Mouse (Mus musculus): ENCODE results near the gene Ube2s.
A peak's percentile ranks its signal among the peaks of the same experiment; 100 is the strongest.
"Not testable (repeated sequence)": the region's sequence is repeated elsewhere in the genome, so short reads cannot be mapped to it uniquely, and the experiment has no call there.

Gene Ube2s

DNA sequence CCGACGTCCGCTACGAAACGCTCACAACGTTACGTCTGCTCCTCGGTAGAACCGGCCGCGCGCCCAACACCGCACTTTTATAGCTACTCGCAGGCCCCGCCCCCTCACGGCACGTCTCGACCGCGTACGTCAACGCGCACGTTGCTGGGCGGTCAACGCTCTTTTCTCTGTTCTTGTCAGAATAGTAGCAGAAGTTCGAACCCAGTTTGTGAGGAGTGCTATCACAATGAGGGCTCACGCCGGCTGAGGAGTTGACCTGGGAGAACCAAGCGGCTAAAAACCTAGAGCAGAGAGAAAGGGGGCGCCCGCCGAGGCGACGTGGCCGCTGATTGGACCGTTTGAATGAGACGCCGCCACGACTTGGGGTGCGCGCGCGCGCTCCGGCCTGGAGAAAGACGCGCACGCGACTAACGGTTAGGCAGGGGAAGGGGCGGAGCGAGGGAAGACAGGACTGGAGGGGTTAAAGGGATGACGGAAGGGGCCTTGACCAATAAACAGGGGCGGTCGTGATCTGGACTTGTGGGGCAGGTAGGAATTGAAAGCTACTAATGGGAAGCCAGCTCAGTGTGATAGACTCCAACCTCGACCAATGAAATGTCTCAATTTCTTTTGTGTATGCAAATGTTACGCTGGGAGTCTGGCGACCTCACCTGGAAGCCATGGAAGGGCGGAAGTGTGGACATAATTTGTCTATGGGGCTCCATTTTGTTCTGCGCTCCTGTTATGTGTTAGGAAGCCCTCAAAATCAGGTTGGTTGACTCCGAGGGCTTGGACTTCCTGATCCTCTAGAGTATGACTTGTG, at the start of gene Ube2s:
Ube2s (minus strand) TSS at position 288 of the 802 bp plus-strand sequence.
- peak; percentile 98 to 99 for DNase-seq (ENCODE audit: low spot score in 2 of 2)

DNA sequence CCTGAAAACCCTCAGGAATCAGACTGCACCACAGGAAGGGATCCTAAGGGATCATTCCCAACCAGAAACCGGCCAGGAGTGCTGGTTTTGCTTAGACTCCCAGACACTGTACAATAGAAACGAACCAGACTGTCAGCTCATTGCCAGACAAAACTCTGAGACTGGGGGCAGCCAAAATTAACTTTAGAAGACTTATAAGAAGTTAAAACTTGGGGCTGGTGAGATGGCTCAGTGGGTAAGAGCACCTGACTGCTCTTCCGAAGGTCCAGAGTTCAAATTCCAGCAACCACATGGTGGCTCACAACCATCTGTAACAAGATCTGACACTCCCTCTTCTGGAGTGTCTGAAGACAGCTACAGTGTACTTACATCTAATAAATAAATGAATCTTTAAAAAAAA, 48.5 kb upstream of the Ube2s start:
- not testable (repeated sequence) for DNase-seq (ENCODE audit: low spot score in 2 of 2)

DNA sequence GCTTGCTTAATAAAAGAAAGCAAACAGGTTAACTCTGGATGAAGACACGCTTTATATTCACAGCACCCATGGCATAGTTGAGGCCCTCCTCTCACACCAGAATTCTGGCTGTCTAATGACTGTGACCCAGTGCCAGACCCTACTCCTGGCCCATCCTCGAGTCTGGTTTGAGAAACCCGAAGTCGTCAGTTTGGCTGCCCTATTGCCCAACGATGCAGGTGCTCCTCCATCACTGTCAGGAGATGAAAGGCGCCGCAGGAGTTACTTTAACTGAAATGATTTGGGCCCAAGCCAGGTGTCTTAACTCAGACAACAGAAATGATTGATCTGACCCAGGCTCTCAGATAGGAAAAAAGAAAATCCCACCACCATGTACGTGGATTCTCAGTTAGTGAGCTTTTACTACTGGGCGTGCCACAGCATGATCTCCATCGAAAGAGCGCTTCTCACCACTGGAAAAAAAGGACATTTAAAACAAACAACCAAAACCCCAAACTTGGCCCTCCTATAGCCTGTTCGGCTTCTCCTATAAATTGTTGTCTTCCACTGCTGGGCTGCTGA, 47.1 kb upstream of the Ube2s start:
- DNase-seq (ENCODE audit: low spot score in 2 of 2): no peak

DNA sequence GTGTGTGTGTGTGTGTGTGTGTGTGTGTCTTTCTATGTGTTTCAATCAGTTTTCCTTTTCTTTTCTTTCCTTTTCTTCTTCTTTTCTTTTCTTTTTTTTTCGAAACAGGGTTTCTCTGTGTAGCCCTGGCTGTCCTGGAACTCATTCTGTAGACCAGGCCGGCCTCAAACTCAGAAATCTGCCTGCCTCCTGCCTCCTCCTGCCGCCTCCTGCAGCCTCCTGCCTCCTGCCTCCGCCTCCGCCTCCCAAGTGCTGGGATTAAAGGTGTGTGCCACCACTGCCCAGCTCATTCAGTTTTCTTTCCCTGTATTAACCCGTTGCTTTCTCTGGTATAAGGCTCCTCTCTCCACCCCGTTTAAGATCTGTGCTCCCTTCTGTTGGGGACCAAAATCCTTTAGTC, 44.9 kb upstream of the Ube2s start:
- DNase-seq (ENCODE audit: low spot score in 2 of 2): no peak

DNA sequence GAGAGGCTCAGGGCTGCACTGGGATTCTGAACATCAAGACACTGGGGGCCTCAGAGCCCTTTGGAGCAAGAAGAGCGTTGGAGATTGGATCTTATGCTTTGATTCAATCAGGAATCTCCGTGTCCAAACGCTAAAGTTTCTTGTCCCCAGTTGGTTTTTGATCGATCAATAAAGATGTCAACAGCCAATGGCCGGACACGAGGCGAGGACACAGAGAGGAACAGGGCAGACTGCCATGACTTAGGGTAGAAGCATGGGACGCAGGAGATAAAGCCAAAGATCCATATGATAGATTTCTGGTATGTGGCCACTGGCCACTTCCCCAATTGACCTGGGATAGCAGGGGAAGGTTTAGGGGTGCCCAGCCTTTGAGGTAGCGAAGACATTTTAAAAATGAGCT, 44.1 kb upstream of the Ube2s start:
- DNase-seq (ENCODE audit: low spot score in 2 of 2): no peak

DNA sequence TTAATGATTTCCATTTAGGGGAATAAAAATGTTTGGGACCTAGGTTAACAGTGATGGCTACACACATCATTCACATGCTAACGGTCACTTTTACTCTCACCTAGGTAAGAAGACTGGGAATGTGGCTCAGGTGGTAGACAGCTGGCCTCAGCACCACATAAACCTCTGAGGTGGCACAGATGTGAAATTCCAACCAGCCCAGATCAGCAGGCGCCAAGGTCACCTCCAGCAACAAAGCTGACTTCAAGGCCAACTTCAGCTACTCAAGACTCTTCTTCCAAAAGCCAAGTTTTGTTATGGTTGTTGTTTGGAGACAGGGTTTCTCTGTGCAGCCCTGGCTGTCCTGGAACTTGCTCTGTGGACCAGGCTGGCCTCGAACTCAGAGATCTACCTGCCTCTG, 41.2 kb upstream of the Ube2s start:
- no peak for DNase-seq (ENCODE audit: low spot score in 2 of 2)

DNA sequence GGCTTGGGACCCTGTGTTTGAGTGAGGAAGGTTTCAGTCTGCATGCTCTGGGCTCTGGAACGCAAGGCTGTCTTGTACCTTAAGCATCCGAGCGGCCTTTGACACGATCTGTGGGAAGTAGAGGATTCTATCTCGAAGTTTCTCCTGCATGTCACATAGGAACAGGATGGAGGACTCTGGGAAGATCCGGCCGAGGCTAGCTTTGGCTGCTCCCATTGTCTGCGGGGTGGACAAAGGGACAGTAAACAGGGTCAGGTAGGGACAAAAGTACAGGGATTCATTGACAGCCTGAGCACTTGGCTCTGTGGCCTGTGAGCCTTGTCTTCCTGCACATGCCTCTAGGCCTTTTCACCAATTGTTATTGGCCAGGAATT, 38.9 kb upstream of the Ube2s start:
- no peak for DNase-seq (ENCODE audit: low spot score in 2 of 2)

DNA sequence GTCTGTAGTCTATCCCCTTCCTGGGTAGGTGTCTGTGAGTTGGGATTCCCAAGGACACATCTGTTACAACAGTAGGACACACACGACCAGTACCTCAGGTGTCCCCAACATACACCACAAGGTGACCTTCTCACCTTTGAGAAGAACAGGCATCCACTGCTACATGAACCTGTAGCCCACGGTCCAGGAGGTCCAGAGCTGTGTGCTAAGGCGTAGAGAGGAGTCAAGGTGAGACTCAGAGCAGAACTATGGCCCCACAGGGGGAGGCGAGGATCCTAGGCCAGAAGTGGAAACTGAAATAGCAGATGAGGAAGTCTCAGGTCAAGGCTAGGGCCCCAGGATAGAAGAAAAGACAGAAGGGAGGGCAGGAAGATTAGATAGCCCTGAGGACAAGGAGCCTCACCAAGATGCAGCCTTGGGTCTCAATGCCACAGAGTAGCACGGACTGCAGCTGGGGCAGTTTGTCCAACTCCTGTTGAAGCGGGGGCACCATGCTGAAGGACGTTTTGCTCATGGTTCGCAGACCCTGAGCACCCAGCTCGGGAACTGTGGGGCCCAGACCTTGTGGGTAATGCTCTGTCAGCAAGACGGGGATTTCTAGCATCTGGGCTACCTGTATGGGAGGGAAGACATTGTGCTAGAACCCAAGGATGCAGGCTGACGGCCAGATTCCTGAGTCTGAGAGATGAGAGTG, 38.4 kb upstream of the Ube2s start:
- no peak for DNase-seq (ENCODE audit: low spot score in 2 of 2)

DNA sequence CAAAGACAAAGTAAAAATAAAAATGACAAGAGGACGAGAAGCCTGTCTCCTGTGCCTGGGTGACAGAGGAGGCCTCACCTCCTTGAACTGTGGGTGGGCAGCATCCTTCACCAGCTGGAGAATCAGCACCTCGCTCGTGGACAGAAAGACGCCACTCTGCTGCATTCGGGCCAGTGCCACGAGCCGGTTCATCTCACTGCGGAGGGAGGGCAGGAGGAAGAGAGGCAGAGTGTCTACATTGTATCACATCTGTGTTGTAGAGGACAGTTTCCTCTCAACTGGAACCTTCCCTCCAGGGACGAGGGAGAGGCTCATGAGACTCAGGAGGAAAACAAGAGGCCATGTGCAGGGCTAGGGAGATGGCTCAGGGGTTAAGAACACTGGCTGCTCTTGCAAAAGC, 37.0 kb upstream of the Ube2s start:
- no peak for DNase-seq (ENCODE audit: low spot score in 2 of 2)

DNA sequence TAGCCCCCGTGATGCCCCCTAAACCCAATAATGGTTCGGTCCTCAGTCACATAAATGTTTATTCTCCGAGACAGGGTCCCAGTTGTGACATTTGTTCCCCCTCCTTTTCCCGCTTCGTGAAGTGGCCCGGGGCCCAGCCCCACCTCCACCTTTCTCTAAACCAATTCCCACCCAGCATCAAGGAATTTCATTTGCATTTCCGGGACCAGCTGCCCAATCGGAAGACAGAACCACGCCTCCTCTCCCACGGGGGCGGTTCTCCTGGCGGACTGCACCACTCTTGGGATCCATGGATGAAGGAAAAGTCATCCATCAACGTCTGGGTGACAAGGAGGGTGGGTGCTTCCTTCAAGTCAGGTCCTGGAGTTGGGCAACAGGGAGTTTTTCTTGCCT, 32.5 kb upstream of the Ube2s start:
- no peak for DNase-seq (ENCODE audit: low spot score in 2 of 2)

DNA sequence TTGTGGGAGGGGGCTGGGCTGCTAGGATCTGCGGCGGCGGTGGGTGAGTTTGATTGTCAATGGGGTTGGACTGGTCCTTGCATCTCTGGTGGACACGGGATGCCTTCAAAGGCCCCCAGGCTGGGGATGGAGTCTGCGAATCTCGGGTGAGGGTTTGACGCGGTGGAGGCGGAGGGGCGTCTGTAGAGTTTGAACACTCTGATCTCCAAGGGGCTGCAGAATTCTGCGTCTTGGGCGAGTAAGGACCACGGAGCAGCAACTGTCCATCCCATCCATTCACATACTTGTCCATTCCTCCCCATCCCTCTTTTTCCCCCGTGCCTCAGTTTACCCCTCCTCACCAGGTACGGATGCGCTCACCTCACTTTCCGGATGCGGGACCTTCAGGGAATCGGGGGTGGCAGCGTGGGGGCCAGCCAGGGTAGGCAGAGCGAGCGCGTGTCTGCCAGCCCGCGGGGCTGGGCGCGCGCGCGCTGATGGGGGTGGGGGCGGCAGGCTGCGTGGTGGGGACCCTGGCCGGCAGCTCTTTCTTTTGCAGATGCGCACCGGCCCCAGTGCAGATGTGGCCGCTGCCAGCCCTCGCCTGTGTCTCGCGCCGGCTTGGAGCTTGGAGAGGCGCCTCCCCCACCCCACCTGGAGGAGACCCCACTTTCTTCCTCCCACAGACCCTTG, 32.0 kb upstream of the Ube2s start, which contains the start of gene Shisa7:
Shisa7 (minus strand) TSS at position 452 of the 672 bp plus-strand sequence.
- DNase-seq (ENCODE audit: low spot score in 2 of 2): no peak

DNA sequence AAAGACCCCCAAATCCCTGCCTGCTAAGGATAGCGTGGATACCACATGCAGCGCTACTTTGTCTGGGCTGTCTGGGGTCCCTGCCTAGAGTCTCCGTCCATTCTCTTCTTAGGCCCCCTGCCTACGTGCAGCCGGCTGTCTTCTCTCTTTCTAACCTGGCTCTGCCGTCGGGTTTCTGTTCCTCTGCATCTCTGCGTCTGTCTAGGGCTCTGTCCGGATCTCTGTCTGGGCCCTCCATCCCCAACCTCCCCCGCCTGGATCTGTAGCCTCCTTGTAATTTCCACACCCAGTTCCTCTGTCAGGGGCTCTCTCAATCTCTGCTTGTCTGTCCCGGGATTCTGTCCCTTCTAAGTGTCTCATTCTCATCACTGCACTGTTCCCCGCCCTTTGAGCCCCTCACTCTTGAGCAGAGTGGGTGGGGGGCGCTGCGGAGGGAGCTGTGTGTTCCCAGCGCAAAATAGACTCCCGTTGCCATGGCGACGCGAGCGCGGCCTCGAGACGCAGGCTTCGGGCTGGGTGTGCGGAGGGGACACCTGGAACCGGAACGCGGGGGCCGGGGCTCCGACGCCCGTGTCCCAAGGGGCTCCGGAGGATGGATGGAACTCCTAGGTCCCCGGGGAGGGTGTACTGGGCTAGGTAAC, 31.3 kb upstream of the Ube2s start:
- no peak for DNase-seq (ENCODE audit: low spot score in 2 of 2)

DNA sequence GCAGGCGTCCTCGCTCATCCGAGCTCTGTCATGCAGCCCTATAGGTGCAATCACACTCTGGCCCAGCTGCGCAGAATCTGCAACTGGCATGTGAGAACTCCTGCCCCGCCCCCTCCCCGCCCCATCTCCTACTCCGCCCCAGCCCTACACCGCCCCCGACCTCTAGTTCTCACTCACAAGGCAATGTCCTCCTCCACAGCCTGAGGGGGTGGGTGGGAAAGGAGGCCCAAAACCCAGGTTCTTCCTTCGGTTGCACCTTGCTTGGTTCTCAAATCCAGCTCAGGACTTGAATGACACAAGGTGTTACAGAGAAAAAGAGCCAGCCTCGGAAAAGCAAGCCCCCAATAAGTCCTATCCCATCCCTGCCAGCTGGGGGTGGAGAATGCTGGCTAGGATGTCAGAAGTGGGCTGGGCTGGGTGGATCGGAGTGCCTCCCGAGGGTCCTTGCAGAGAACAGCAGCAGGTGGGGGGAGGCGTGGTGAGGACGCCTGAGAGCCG, 30.3 kb upstream of the Ube2s start:
- DNase-seq (ENCODE audit: low spot score in 2 of 2): no peak

DNA sequence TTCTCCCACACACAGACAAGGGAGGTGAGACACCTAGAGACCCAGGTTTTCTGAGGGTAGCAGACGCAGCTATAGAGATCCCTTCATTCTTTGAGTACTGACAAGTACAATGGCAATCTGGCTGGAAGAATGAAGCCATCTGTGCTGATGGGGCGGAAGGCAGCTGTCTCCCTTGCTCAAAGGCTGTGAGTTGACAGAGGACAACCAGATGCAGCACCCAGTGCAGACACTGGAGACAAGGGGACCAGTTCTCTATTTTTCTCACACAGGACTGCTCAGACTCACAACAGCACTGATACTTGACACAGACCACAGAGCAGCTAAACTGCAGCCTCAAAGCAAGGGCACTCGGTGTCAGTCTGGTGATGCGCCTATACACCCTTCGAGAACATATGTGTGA, 29.7 kb upstream of the Ube2s start:
- no peak for DNase-seq (ENCODE audit: low spot score in 2 of 2)

DNA sequence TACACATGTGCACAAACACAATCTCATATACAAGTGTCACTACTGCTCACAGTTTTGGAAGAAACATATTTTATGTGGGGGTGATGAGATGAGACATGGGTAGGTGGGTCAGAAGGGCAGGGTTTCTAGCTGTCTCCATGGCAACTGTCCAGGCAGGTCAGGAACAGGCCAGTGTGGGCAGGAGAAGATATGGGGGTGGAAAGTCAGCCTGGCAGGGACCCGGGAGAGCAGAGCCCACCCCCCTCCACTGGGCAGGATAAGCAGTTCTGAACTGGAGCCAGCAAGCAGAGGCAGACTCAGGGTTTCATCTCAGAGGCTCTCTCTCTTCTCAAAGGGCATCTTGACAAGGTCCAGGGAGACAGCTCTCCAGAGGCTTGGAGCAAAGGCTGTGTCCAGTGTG, 25.2 kb upstream of the Ube2s start:
- DNase-seq (ENCODE audit: low spot score in 2 of 2): no peak

DNA sequence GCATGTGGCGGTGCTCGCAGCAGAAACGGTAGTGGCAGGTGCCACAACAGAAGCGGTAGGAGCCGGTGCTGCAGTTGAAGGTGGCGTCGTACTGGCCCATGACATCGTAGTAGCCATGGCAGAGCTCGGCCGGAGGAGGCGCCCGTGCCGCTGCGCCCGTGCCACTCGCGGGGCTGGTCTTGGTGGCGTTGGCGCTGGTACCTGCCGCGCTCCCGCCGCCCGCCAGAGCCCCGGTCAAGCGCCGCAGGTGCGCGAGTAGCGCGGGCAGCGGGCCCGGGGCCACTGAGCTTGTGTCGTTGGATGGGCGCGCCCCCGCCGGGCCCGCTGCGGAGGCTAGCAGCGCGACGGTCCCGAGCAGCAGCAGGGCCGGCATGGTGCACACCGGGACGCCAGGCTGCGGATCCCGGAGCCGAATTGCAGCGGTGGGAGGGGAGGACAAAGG, 24.0 kb upstream of the Ube2s start:
- peak; percentile 18 to 49 for DNase-seq (ENCODE audit: low spot score in 2 of 2)

DNA sequence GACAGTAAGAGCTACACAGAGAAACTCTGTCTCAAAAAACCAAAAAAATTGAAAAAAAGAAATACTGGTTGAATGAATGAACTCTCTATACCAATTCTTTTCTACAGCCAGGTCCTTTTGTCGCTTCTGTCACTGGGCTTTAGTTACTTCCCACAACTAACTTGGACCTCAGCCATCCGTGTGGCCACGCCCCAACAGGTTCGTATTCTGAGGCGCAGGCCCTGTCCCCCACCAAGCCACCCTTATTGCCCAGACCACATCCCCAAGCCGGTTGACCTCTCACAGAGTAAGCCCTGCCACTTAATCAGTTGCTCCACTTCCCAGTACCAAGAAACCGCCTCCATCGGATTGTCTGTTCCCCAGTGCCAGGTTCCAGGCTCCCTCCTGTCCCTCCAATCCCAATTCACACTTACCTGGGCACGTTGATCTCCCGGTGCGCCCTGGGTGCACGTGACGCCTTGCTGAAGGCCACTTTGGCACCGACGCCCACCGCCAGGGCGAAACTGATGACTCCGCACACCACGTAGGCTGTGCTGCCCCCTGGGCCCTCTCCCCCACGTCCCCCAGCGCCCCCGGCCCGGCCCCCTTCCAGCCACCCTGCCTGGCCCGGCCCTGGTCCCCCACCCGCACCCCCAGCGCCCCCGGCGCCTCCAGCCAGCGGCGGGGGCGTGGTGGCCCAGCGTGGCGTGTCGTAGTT, 23.4 kb upstream of the Ube2s start:
- DNase-seq (ENCODE audit: low spot score in 2 of 2): no peak

DNA sequence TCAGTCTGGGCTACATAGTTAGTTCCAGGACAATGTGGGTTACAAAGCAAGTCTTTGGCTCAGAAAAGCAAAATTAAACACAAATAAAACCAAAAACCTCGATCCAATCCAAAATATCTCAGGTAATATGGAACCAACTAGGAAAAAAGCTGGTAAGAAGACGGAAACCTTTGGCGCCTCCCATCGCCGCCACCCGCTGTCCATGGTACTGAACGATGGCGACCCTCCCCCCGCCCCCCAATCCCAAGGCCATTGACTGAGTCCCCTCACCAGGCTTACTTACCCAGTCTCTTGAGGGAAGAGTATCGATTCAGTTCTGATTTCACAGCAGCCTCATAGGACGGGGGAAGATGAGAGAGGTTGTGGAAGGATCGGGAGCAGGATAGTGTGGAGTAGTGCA, 18.1 kb upstream of the Ube2s start:
- DNase-seq (ENCODE audit: low spot score in 2 of 2): no peak

DNA sequence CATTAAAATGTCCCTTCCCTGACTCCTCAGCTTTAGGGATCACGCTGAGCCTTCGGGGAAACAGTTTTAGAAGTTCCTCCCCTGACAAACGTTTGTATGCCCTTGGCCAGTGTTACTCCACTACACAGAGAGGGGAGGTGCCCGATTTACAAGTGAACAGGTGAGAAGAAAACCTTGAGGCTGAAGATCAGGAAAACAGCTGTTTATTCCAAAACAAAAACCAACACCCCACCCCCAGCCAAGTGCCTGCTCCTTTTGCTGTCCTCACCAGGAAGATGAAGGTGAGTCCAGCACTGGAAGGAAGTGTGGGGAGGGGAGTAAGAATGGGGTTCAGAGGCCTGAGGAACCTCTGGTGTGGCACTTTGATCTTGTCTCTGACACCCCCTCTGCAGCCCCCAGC, 13.0 kb upstream of the Ube2s start:
- DNase-seq (ENCODE audit: low spot score in 2 of 2): no peak

DNA sequence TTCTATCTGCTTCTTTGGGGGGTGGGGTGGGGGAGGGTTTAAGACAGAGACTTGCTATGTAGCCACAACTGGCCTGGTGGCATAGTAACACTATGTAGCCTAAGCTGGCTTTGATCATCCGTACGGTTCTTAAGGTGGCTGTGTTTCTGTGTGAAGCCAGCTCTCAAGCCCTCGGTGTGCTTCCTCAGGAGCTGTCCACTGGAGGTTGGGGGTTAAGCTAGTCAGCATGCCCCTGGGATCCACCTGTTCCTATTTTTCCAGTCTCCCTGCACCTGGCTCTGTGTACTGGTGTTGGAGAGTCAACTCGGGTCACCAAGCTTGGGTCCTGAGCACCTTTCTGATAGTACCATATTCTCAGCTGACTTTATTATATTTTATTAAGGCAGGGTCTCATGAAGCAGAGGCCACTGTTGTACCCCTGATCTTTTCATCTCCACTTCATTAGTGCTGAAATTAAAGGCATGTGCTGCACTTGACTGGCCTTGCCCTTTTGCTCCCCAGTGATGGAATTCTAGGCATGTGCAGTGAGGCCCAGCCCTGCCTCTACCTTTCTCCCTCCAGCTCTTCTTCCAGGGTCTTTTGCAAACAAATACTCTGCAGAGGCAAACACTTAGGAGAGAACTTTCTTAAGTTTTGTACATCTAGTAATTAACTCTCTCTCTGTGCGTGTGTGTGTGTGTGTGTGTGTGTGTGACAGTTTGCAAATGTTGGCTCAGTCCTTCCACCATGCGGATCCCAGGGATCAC, 9.9 kb upstream of the Ube2s start:
- no peak for DNase-seq (ENCODE audit: low spot score in 2 of 2)

Measured in thymus, postnatal 10 days (tissue).